In genomic region chr10:95708001-95708400, GRCm38 (mm10) we compare ENCODE assay signal across 12 mouse cellular contexts. TPM values are rescaled to one million over a fixed set of nuclear protein-coding genes. Genes with fewer than 3 reads are reported as not detected.
A peak's percentile ranks its signal among the peaks of the same experiment; 100 is the strongest.
DNase-seq lines count a peak whose midpoint lies in the region; ATAC-seq and TF ChIP-seq lines count a peak whose summit lies in the region.
"Had no signal": no experiment of that assay in that cellular context is flagged by ENCODE, and none has a peak within 500 bp of the region (broad histone marks: within the 10 kb centered on the region; RNA-seq: fewer than 3 reads in every experiment).

No protein-coding gene starts in this region.

- no peaks in the 10 kb centered on the region for H3K9me3 ChIP-seq in forebrain, embryonic 11.5 days (ENCODE audit: control insufficient read depth, low read length)
- no peaks in the 10 kb centered on the region for H3K9me3 ChIP-seq in forebrain, postnatal 0 days (ENCODE audit: low read length)
- no peaks in the 10 kb centered on the region for H3K9me3 ChIP-seq in heart, postnatal 0 days (replicated peaks; ENCODE audit: control insufficient read depth, low read length)
- H3K9me3 ChIP-seq in megakaryocyte, embryonic 14.5 days = no peaks in the 10 kb centered on the region
- H3K9me3 ChIP-seq: midbrain, embryonic 15.5 days had no signal

- H3K36me3 ChIP-seq in forebrain, embryonic 11.5 days (ENCODE audit: control insufficient read depth, insufficient read depth, low read length) = no peaks in the 10 kb centered on the region
- H3K36me3 ChIP-seq in forebrain, postnatal 0 days (ENCODE audit: insufficient read depth) = no peaks in the 10 kb centered on the region
- no peaks in the 10 kb centered on the region for H3K36me3 ChIP-seq in heart, postnatal 0 days (replicated peaks; ENCODE audit: control insufficient read depth, insufficient read depth, low read length)
- no peaks in the 10 kb centered on the region for H3K36me3 ChIP-seq in megakaryocyte, embryonic 14.5 days (replicated peaks; ENCODE audit: low read length)
- H3K36me3 ChIP-seq: midbrain, embryonic 15.5 days had no signal

- WGBS in forebrain, embryonic 11.5 days = 75% methylated on average over 5 of the region's 5 CpGs
- WGBS in forebrain, postnatal 0 days = 91% methylated on average over 5 of the region's 5 CpGs
- WGBS in heart, postnatal 0 days = 36% methylated on average over 5 of the region's 5 CpGs

- 0 out of 2 replicates have a peak, but pooled peaks cover 3% of the 10 kb centered on the region for H3K4me1 ChIP-seq in forebrain, embryonic 11.5 days (replicated peaks; ENCODE audit: control insufficient read depth, insufficient read depth, low read length)
- no peaks in the 10 kb centered on the region for H3K4me1 ChIP-seq in forebrain, postnatal 0 days (ENCODE audit: insufficient read depth)
- peaks cover 20% of the 10 kb centered on the region; the same call in 1 of the 2 replicates for H3K4me1 ChIP-seq in heart, postnatal 0 days (ENCODE audit: control insufficient read depth, insufficient read depth)
- H3K4me1 ChIP-seq in megakaryocyte, embryonic 14.5 days = peaks cover 62% of the 10 kb centered on the region

- no peak overlapping the region for H3K4me3 ChIP-seq in forebrain, embryonic 11.5 days (ENCODE audit: low read depth, low read length)
- no peak overlapping the region for H3K4me3 ChIP-seq in forebrain, postnatal 0 days (ENCODE audit: low read depth, low read length)
- no peak overlapping the region for H3K4me3 ChIP-seq in heart, postnatal 0 days (ENCODE audit: low read depth, low read length)
- peak overlapping the region; percentile 51 for H3K4me3 ChIP-seq in megakaryocyte, embryonic 14.5 days (replicated peaks)
- H3K4me3 ChIP-seq: midbrain, embryonic 15.5 days had no signal

- no peak overlapping the region for H3K9ac ChIP-seq in forebrain, embryonic 11.5 days (ENCODE audit: low read length)
- H3K9ac ChIP-seq in forebrain, postnatal 0 days = no peak overlapping the region
- no peak overlapping the region for H3K9ac ChIP-seq in heart, postnatal 0 days (replicated peaks; ENCODE audit: low read depth, low read length)
- H3K9ac ChIP-seq: midbrain, embryonic 15.5 days had no signal

- peak; percentile 40 for DNase-seq in forebrain, embryonic 11.5 days (ENCODE audit: low spot score)
- no peak for DNase-seq in forebrain, postnatal 0 days
- peak; percentile 68 for DNase-seq in embryo, embryonic 10.5 days (ENCODE audit: low spot score)
- peak; percentile 63 for DNase-seq in heart, postnatal 0 days (ENCODE audit: low spot score)
- DNase-seq in spleen, postnatal 4 days (ENCODE audit: low spot score in 2 of 2) = no peak
- DNase-seq in adrenal gland, adult 2 months = no peak
- DNase-seq in lung, postnatal 10 days = no peak

- TF ChIP-seq CTCF in forebrain, postnatal 0 days (IDR thresholded peaks at IDR 0.05; ENCODE audit: low read depth) = no peak
- no peak for TF ChIP-seq CTCF in heart, postnatal 0 days (IDR thresholded peaks at IDR 0.05; ENCODE audit: low read depth)

- H3K27me3 ChIP-seq in forebrain, embryonic 11.5 days (ENCODE audit: control insufficient read depth, insufficient read depth, low read length) = no peaks in the 10 kb centered on the region
- H3K27me3 ChIP-seq in forebrain, postnatal 0 days (ENCODE audit: insufficient read depth, low read length) = no peaks in the 10 kb centered on the region
- H3K27me3 ChIP-seq in heart, postnatal 0 days (ENCODE audit: control insufficient read depth, insufficient read depth, low read length) = no peaks in the 10 kb centered on the region
- no peaks in the 10 kb centered on the region for H3K27me3 ChIP-seq in megakaryocyte, embryonic 14.5 days (replicated peaks)
- H3K27me3 ChIP-seq: CH12.LX; midbrain, embryonic 15.5 days had no signal

- no peak overlapping the region for H3K4me2 ChIP-seq in forebrain, embryonic 11.5 days (ENCODE audit: low read depth, low read length, severe bottlenecking)
- H3K4me2 ChIP-seq in forebrain, postnatal 0 days (ENCODE audit: low read depth) = no peak overlapping the region
- no peak overlapping the region for H3K4me2 ChIP-seq in heart, postnatal 0 days (ENCODE audit: low read depth, low read length)
- H3K4me2 ChIP-seq: midbrain, embryonic 15.5 days had no signal

- TF ChIP-seq EP300 in heart, postnatal 0 days (IDR thresholded peaks at IDR 0.05; ENCODE audit: low read depth) = peak; percentile 85

- no peak for ATAC-seq in forebrain, embryonic 11.5 days (replicated peaks; ENCODE audit: low FRiP score)
- no peak for ATAC-seq in forebrain, postnatal 0 days
- ATAC-seq in heart, postnatal 0 days (ENCODE audit: insufficient read depth, low read depth) = peak; percentile 84
- ATAC-seq: hindbrain, postnatal 0 days; midbrain, embryonic 15.5 days had no signal

- H3K27ac ChIP-seq in forebrain, embryonic 11.5 days (ENCODE audit: low read depth, low read length) = no peak overlapping the region
- H3K27ac ChIP-seq in forebrain, postnatal 0 days (ENCODE audit: low read depth, low read length) = no peak overlapping the region
- peak overlapping the region; percentile 57; the same call in 1 of the 2 replicates for H3K27ac ChIP-seq in heart, postnatal 0 days (ENCODE audit: low read depth)
- H3K27ac ChIP-seq: hindbrain, postnatal 0 days; midbrain, embryonic 15.5 days had no signal

RNA-seq across cellular contexts. Expression of gene Anapc15-ps, which starts 34.8 kb away (rescaled TPM):
- not detected in 2 replicates for polyA plus RNA-seq in forebrain, embryonic 11.5 days (2014; fragmentation: Nextera tagmentation; extraction: Ambion mirVana)
- total RNA-seq in forebrain, postnatal 0 days (2014; rRNA removed) = not detected in 2 replicates
- polyA plus RNA-seq in forebrain, postnatal 0 days (2015; fragmentation: Nextera tagmentation; extraction: Ambion mirVana) = 0.55 TPM in 1 of 2 replicates, not detected in the other
- not detected in 2 replicates for total RNA-seq in heart, postnatal 0 days (2014; rRNA removed; ENCODE audit: low replicate concordance)
- polyA plus RNA-seq in heart, postnatal 0 days (2015; fragmentation: Nextera tagmentation; extraction: Ambion mirVana) = not detected in 2 replicates
- polyA plus RNA-seq in megakaryocyte, embryonic 14.5 days (2012; ENCODE audit: insufficient read depth, low replicate concordance) = not detected in 2 replicates
- not detected for total RNA-seq in adrenal gland, adult 2 months (2021)
- polyA plus RNA-seq in adrenal gland, adult 2 months (2012; rRNA removed) = not detected in 2 replicates
- total RNA-seq: hindbrain, postnatal 0 days had no signal
- polyA plus RNA-seq: hindbrain, postnatal 0 days; midbrain, embryonic 15.5 days; stomach, embryonic 14.5 days had no signal

Comparison
In these comparisons a context has a peak if more than half of its experiments do, and no peak if none do; other contexts are left out.
1. DNase-seq: peak in forebrain, embryonic 11.5 days (single experiment), embryo, embryonic 10.5 days (single experiment) and heart, postnatal 0 days (single experiment); none in forebrain, postnatal 0 days (single experiment), spleen, postnatal 4 days (0 of 2), adrenal gland, adult 2 months (single experiment) and lung, postnatal 10 days (single experiment).